Mouse (Mus musculus) midbrain, embryonic 10.5 days (tissue): Measurements from ENCODE around the gene Kpna1. TPM values are rescaled to one million over a fixed set of nuclear protein-coding genes. Genes with fewer than 3 reads are reported as not detected.
"Not testable (repeated sequence)": the region's sequence is repeated elsewhere in the genome, so short reads cannot be mapped to it uniquely, and the experiment has no call there.

Experiments
- DNase-seq: peaks from one replicate; pipeline ENCODE4 v3.0.0-alpha.2; 2017; ENCODE audit warnings: low spot score
- H3K27ac ChIP-seq: fragments of 300-500 bp; sonication (generic); replicated peaks from 2 replicates; pipeline ENCODE4 v1.5.1; 2016; ENCODE audit warnings: mild to moderate bottlenecking
- H3K27me3 ChIP-seq: fragments of 300-500 bp; sonication (generic); 2 replicates; pipeline ENCODE4 v1.6.1; 2016; ENCODE audit warnings: low read depth, mild to moderate bottlenecking; ENCODE audit not compliant: poor library complexity, severe bottlenecking
- H3K36me3 ChIP-seq: fragments of 300-500 bp; sonication (generic); 2 replicates; pipeline ENCODE4 v1.6.1; 2016; ENCODE audit warnings: mild to moderate bottlenecking, moderate library complexity
- H3K4me1 ChIP-seq: fragments of 300-500 bp; sonication (generic); 2 replicates; pipeline ENCODE4 v1.6.1; 2016
- H3K4me3 ChIP-seq: fragments of 300-500 bp; sonication (generic); 2 replicates; pipeline ENCODE4 v1.5.1; 2016; ENCODE audit warnings: mild to moderate bottlenecking, moderate library complexity
- H3K9me3 ChIP-seq: fragments of 300-500 bp; sonication (generic); replicated peaks from 2 replicates; pipeline ENCODE4 v1.6.1; 2016; ENCODE audit warnings: mild to moderate bottlenecking
- WGBS: fragments of 180-500 bp; shearing (Covaris S2); methylation state at CpG from one replicate; pipeline ENCODE4 v1.1.7; 2016; 5-methylcytosine and 5-hydroxymethylcytosine counted together
- polyA plus RNA-seq: library from polyadenylated mRNA; unstranded; fragments of >200 nt; fragmentation: Nextera tagmentation; extraction: Ambion mirVana; gene quantifications from 2 replicates; pipeline ENCODE4 v1.2.1, GENCODE M21; 2016

Kpna1 gene
- polyA plus RNA-seq, result 76.4 and 77.0 TPM in 2 replicates

- not testable (repeated sequence) for H3K4me1 ChIP-seq, H3K27me3 ChIP-seq, DNase-seq, H3K36me3 ChIP-seq, H3K4me3 ChIP-seq, H3K9me3 ChIP-seq, H3K27ac ChIP-seq
- WGBS, result 91% methylated on average over 1 of the region's 1 CpGs
Observed at GRCm38 (mm10) chr16:35978450-35978849, at the start of gene Kpna1. TSS of gene Kpna1 (plus strand) at chr16:35978750.

- H3K27me3 ChIP-seq, result peaks cover 5% of the 10 kb centered on the region
- no peaks in the 10 kb centered on the region for H3K4me1 ChIP-seq
- WGBS, result 87% methylated on average over 19 of the region's 19 CpGs
- H3K9me3 ChIP-seq, result no peaks in the 10 kb centered on the region
- H3K36me3 ChIP-seq, result no peaks in the 10 kb centered on the region
- H3K27ac ChIP-seq, result no peak overlapping the region
- no peak overlapping the region for H3K4me3 ChIP-seq
- no peak for DNase-seq
Observed at GRCm38 (mm10) chr16:35932179-35933055, 46.1 kb upstream of the Kpna1 start.

- H3K4me3 ChIP-seq, result no peak overlapping the region
- no peaks in the 10 kb centered on the region for H3K9me3 ChIP-seq
- H3K27me3 ChIP-seq, result peaks cover 13% of the 10 kb centered on the region
- peaks cover under 1% of the 10 kb centered on the region; the same call in 1 of the 2 replicates for H3K4me1 ChIP-seq
- 90% methylated on average over 10 of the region's 10 CpGs for WGBS
- no peaks in the 10 kb centered on the region for H3K36me3 ChIP-seq
- no peak overlapping the region for H3K27ac ChIP-seq
- DNase-seq, result no peak
Observed at GRCm38 (mm10) chr16:35933181-35933580, 45.4 kb upstream of the Kpna1 start.

- peaks cover 15% of the 10 kb centered on the region for H3K4me1 ChIP-seq
- DNase-seq, result peak; percentile 65
- H3K4me3 ChIP-seq, result peak within 1 kb of the TSS; percentile 75
- peaks cover 31% of the 10 kb centered on the region for H3K27me3 ChIP-seq
- no peaks in the 10 kb centered on the region for H3K36me3 ChIP-seq
- 2% methylated on average over 52 of the region's 52 CpGs for WGBS
- peak within 1 kb of the TSS; percentile 84 for H3K27ac ChIP-seq
- H3K9me3 ChIP-seq, result no peaks in the 10 kb centered on the region
Observed at GRCm38 (mm10) chr16:35938211-35939151, 40.1 kb upstream of the Kpna1 start, which contains the start of the genes Parp9 and Dtx3l. TSS of gene Parp9 (plus strand) at chr16:35938470. TSS of gene Dtx3l (minus strand) at chr16:35939151.

- Histone ChIP-seq H3K4me1 (peaks cover 15% of the 10 kb centered on the region), H3K36me3 (no peaks in the 10 kb centered on the region), H3K27me3 (peaks cover 31% of the 10 kb centered on the region), H3K9me3 (no peaks in the 10 kb centered on the region), H3K4me3 (peak overlapping the region; percentile 75), H3K27ac (peak overlapping the region; percentile 84; the same call in 1 of the 2 replicates)
- WGBS, result 5% methylated on average over 6 of the region's 6 CpGs
- no peak for DNase-seq
Observed at GRCm38 (mm10) chr16:35939261-35939660, 39.3 kb upstream of the Kpna1 start.

- Histone ChIP-seq H3K4me1 (peaks cover 15% of the 10 kb centered on the region), H3K27ac (no peak overlapping the region), H3K36me3 (no peaks in the 10 kb centered on the region), H3K9me3 (no peaks in the 10 kb centered on the region), H3K27me3 (peaks cover 31% of the 10 kb centered on the region), H3K4me3 (peak overlapping the region; percentile 75)
- DNase-seq, result peak; percentile 66
- WGBS, result 15% methylated on average over 9 of the region's 9 CpGs
Observed at GRCm38 (mm10) chr16:35939690-35940089, 38.9 kb upstream of the Kpna1 start.

- Histone ChIP-seq H3K9me3 (no peaks in the 10 kb centered on the region), H3K27me3 (peaks cover 31% of the 10 kb centered on the region), H3K4me3 (no peak overlapping the region), H3K4me1 (peaks cover 15% of the 10 kb centered on the region), H3K36me3 (no peaks in the 10 kb centered on the region), H3K27ac (no peak overlapping the region)
- 82% methylated on average over 7 of the region's 7 CpGs for WGBS
- no peak for DNase-seq
Observed at GRCm38 (mm10) chr16:35941382-35941781, 37.2 kb upstream of the Kpna1 start.

- no peak overlapping the region for H3K4me3 ChIP-seq
- no peak for DNase-seq
- H3K36me3 ChIP-seq, result no peaks in the 10 kb centered on the region
- no peak overlapping the region for H3K27ac ChIP-seq
- WGBS, result 92% methylated on average over 5 of the region's 5 CpGs
- no peaks in the 10 kb centered on the region for H3K4me1 ChIP-seq
- H3K9me3 ChIP-seq, result no peaks in the 10 kb centered on the region
- no peaks in the 10 kb centered on the region for H3K27me3 ChIP-seq
Observed at GRCm38 (mm10) chr16:35949264-35949663, 29.3 kb upstream of the Kpna1 start.

GRCm38 (mm10) chr16:35951216-35951615 lies 27.3 kb upstream of the Kpna1 start:
- Histone ChIP-seq H3K4me3 (no peak overlapping the region), H3K27ac (no peak overlapping the region), H3K36me3 (no peaks in the 10 kb centered on the region), H3K9me3 (no peaks in the 10 kb centered on the region), H3K4me1 (no peaks in the 10 kb centered on the region), H3K27me3 (no peaks in the 10 kb centered on the region)
- 89% methylated on average over 3 of the region's 3 CpGs for WGBS
- DNase-seq, result no peak

GRCm38 (mm10) chr16:35952628-35953130 lies 25.9 kb upstream of the Kpna1 start:
- Histone ChIP-seq H3K9me3 (no peaks in the 10 kb centered on the region), H3K27me3 (no peaks in the 10 kb centered on the region), H3K4me3 (no peak overlapping the region), H3K36me3 (no peaks in the 10 kb centered on the region), H3K4me1 (no peaks in the 10 kb centered on the region), H3K27ac (no peak overlapping the region)
- DNase-seq, result no peak
- WGBS, result 96% methylated on average over 5 of the region's 5 CpGs

GRCm38 (mm10) chr16:35965991-35966390 lies 12.6 kb upstream of the Kpna1 start:
- not testable (repeated sequence) for H3K9me3 ChIP-seq, H3K36me3 ChIP-seq, H3K27me3 ChIP-seq, DNase-seq, H3K4me3 ChIP-seq, H3K4me1 ChIP-seq, H3K27ac ChIP-seq
- 90% methylated on average over 3 of the region's 4 CpGs for WGBS

GRCm38 (mm10) chr16:35966411-35967115 lies 12.0 kb upstream of the Kpna1 start:
- H3K4me3 ChIP-seq, result no peak overlapping the region
- no peaks in the 10 kb centered on the region for H3K9me3 ChIP-seq
- no peak overlapping the region for H3K27ac ChIP-seq
- no peaks in the 10 kb centered on the region for H3K27me3 ChIP-seq
- whole genome bisulfite sequencing, result 69% methylated on average over 5 of the region's 5 CpGs
- no peak for DNase-seq
- 0 out of 2 replicates have a peak, but pooled peaks cover 3% of the 10 kb centered on the region for H3K4me1 ChIP-seq
- no peaks in the 10 kb centered on the region for H3K36me3 ChIP-seq
